Mouse (Mus musculus): Measurements from ENCODE around the gene Kif1c. TPM values are rescaled to one million over a fixed set of nuclear protein-coding genes. Genes with fewer than 3 reads are reported as not detected.

Kif1c gene
- total RNA-seq, 2 experiments from 2014 or later, result 238 to 241 TPM

DNA sequence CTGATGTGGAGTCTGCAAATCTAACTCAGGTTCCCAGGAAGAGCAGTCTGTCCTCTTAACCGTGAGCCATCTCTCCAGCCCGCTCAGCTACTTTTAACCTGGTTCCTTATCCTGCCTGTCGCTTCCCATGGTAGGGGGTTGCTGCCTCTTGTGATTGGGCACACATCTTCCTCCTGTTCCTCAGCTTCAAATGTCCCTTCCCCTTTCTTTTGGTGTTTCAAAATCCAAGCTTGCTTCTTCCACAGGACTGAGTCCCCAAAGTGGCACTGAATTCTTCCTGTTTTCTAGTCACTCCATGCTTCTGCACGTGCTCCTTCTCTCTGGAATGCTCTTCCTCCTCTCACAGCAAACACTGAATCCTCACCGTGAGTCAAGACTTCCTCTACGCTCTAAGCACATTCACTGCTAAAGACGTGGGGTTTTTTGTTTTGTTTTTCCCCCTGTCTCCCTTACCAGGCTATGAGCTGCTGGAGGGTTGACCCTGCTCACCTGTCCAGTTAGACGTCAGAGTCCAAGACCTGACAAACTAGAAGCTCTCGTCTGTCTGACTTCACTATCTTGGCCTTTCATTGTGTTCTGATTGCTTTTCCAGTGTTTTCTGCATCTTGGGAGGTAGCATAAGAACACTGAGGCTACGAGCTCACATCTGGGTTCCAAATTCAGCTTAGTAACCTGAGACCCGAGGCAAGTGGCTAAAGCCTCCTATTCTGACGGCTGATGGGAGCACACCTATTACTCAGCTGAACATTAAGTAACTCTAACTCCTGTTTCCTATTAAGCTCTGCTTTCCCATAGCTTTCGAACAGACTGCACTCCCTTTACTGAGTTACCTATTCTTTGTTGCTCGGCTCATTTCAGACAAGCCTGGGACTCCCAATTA lies 32.8 kb upstream of the Kif1c start:
- DNase-seq, result no peak

DNA sequence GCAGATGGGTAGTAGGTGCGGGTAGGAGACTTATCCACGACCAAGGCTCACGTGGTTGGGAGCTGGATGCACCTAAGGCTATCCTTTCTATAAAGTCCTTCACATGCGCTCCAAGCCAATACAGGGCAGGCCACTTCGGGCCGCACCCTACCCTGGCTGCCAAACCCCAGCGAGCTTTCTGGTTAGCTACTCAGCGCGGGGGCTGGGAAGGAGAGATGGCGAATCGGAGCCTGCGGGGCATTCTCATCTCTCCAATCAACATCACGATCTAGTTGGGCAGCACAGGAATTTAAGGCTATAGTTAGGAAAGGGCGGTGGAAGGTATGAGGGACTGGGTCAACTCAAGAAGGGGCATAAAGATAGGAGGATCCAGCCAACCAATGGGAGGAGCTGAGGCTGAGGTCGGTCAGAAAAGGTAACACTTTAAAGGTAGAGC lies 32.0 kb upstream of the Kif1c start:
- DNase-seq, result peak; percentile 67

GRCm38 (mm10) chr11:70668771-70669505 lies 31.4 kb upstream of the Kif1c start, which contains the start of gene Spag7:
Spag7 (minus strand) TSS chr11:70669416.
- DNase-seq, result peak; percentile 96

DNA sequence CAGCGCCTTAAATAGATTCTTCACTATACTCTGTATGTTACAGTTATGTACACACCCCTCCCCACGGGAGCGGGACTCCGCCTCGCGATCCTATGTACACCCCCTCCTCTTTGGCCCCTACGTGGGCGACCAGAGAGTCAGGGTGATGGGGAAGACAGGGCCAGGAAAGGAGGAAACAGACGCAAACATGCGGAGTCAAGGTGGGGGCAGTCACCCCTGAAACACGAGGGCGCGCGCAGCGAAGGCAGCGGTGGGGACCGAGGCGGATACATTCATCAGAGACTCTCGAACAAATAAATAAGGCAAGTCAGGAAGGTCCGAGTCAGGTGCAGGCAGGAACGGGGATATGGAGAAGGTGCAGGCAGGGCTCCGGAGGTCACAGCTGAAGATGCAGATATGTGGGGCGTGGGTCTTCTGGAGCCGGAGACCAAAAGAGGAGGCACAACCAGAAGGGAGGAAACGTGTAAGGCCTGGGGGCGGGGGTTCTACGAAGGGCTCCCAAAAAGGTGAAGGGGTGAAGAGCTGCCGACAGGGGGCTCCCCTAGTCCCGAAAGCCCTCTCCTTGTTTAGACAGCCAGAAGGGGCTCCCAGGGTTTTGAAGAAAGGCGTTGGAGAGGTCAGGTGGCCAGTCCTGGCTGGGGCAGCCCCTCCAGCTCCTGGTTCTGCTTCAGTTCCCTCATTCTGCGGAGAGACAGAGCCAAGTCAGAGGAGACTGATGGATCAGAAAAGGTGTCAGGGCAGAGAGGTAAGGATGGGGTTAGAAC lies 30.6 kb upstream of the Kif1c start:
- DNase-seq, result peak; percentile 85

DNA sequence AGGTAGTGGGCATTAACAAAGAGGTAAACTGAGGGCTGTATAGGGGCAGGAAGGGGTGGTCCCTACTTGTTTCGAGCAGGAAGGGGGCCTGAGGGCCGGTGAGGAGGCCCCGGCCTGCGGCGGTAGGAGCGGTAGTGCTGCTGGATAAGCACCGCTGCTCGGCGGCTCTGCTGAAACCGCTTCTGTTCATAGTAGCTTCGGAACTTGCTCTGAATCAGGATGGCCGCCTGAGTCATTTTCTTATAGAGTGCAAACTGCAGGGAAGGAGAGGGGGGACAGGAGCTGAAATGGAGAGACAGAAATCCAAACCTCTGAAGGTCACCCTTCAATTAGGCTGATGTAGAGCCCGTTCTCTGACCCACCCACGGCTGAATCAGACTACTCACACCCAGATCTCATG lies 29.9 kb upstream of the Kif1c start:
- DNase-seq, result no peak

DNA sequence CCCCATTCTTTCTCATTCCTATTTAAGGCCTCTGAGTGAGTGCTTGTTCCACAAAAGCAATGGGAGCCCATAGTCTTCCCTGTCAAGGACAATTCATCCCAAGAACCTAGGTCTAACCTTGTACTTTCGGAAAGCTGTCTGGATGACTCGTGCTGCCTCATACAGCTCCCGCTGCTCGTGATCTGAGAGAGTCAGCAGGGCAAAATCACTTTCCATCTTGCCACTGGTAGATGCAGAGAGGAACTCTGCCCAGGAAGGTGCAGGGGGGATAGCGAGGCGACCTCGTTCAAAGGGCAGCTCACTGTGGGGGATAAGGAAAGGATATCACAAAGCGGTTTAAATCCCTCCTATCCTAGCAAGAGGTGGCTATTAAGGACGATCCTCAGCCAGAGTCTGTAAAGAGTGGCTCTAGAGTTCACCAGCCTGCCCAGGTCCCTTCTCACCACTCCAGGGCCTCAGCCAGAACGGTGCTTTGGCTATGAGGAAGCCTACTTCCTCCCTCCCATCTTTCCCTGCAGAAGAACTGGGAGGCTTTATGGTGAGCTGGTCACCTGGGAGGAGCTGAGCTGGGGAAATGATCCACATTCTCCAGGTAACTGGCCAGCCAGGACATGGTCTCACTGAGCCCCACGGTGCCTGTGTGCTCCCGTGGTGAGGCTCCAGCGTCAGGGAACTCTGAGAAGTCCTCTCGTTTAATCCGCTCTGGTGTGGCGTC lies 28.9 kb upstream of the Kif1c start:
- DNase-seq, result no peak

GRCm38 (mm10) chr11:70674014-70674413 lies 26.3 kb upstream of the Kif1c start:
- no peak for DNase-seq

GRCm38 (mm10) chr11:70674501-70674900 lies 25.8 kb upstream of the Kif1c start:
- no peak for DNase-seq

DNA sequence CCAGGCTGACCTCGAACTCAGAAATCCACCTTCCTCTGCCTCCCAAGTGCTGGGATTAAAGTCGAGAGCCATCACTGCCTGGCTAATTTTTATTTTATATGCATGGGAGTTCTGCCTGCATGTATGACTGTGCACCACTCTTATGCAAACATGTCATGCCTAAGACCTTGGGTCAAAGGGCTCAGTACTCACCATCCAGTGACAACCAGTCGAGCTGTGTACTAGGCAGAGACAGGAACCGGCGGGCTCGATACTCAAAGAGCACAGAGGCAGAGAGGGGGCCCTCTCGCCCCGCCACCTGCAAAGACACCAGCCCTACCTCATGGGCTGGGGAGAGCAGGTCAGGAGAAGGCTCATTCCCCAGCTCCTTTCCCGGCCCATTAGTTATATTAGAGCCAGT lies 22.3 kb upstream of the Kif1c start:
- DNase-seq, result no peak

- DNase-seq, result no peak
These were observed 21.8 kb upstream of the Kif1c start for GRCm38 (mm10) chr11:70678576-70678975.

GRCm38 (mm10) chr11:70679361-70679760 lies 21.0 kb upstream of the Kif1c start:
- DNase-seq, result no peak

- no peak for DNase-seq
These were observed 20.5 kb upstream of the Kif1c start for GRCm38 (mm10) chr11:70679894-70680293.

DNA sequence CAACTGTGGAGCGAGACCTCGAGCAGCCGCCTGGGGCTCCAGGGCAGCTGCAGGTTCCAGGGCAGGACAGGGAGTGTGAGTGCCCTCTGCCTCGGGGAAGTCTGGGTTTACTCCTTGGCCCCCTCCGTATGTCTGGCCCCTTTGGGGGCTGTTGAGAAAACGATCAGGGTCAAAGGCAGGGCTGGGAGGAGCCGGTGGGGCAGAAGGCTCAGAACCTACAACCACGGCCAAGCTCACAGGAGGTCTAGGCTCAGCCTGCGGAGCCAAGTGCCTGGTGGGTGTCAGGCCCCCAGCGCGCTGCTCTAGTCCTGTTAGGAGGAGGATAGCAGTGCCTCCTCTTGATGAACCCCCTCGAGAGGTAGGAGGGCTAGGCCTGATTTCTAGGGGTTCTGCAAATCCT lies 19.2 kb upstream of the Kif1c start:
- no peak for DNase-seq

GRCm38 (mm10) chr11:70681897-70682581 lies 18.3 kb upstream of the Kif1c start:
- DNase-seq, result peak; percentile 63

DNA sequence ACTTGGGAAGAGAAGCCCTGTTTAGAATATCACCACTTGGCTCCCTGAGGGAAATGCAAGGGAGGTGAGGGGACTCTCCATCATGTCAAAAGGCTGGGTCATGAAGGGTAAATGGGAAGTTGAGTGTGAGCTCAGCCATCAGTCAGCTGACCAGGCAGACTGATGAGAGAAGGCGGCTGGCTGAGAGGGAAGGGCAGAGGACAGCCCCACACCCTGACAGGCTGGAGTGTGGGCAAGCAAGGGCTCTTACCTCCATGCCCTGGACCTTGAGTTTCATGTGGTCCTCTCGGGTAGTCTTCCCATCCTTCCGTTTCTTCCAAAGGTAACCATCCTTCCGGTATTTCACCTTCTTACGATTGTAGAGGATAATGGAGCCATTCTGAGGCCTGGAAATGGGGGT lies 16.7 kb upstream of the Kif1c start:
- DNase-seq, result no peak

DNA sequence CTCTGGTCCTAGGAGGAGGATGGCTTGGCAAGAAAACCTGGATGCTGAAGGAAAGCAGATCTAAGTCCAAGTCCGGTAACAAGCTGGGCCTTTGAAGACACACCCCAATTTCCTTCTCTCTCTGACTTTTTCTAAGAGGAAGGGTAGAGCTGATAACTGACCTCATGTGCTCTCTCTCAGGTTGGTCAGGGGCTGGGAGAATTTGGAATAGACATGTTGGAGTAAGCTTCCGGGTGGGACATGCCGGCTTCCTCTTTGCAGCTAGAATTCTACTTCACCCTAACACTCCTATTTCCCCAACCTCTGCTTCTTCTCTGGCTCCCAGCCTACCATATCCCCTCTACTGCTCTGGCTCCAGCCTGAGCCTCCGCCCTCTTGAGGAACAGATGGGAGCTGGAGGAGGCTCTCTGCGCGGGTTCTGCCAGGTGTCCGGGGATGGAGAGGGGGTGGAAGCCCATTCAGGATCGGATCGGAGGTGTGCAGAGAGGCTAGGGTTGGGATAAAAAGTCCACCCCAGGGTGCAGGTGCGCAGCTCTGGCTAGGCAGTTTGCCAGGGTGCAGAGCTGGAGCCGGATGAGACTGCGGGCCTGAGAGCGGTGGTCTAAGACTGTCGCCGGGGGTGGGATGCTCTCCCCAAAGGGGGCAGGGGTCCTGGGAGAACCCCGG lies 13.3 kb upstream of the Kif1c start:
- DNase-seq, result peak; percentile 54

DNA sequence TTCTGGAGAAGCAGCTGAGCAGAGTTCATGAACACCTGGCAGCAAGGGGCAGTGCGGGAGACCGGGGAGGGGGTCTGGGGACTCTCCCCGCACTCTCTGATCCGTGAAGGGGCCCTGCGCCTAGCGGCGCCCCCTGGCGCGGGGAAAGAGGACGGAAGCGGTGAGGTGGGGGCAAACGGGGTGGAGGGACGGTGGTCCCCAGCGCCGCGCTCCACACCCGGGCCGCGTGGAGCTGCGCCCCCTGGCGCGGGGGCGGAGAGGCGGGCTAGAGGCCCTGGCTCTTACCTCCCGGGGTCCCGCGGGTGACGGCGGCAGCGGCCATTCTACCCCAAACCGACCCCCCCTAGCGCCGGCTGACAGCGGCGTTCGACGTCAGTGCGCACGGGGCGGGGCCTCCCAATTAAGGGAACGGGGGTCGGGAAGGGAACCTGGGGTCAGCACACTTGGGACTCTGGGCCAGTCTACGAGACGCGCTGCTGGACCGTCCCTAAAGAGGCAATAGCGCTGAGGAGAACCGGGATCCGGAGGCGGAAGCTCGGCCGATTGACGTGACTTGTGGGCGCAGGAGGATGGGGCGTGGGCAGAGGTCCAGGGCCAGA lies 12.6 kb upstream of the Kif1c start, which contains the start of gene Camta2:
Gene Camta2, minus strand, starts transcription at position 505 of the 599 bp plus-strand sequence.
- peak; percentile 92 for DNase-seq

DNA sequence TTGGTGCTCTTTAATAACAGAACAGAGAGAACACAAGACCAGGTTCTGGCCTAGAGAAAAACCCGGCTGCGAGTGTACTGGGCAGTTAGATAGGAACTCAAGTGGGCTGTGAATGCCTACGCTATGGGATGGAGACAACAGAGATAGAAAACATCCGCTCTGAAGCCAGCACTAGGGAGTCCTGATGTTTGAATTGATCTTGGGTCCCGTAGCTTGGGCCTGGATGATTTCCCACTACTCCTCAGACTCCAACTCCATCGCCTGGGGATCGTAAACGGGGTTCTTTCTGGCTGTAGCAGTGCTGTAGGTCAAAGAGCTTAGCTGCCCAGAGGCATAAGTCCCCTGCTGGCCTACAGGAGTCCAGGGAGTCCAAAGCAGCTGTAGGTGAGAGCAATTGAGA lies 12.0 kb upstream of the Kif1c start:
- DNase-seq, result no peak

DNA sequence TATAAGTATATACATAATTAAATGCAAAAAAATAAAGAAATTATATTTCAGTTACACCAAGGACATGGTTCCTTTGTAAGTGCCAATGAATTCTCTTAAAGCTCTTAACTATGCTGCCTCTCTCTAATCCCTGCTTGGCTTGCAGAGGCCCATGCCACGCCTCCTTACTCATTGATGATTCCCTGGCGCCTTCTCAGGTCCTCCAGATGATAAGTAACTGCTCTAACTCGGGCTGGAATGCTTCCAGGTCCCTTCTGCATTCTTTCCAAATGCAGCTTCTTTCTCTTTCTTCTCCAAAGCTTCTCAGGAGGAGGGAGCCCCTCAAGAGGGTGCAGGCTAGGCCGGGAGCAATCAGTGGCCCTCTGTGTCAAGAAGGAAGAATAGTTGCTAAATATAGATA lies 10.8 kb upstream of the Kif1c start:
- DNase-seq, result no peak

DNA sequence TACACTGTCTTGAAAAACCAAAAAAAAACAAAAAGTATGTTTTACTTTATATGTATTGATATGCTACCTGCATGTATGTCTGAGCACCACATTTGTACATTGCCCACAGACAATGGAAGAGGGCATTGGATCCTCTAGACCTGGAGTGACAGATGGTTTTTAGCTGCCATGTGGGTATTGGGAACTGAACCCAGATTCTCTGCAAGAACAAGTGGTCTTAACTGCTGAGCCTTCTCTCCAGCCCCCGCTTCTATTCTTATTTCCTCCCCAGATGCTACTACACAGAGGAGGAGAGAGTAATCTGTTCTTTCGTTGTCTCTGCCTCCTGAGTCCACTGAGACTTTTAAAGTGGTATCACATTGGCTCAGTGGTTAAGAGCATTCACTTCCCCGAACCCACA lies 6.8 kb upstream of the Kif1c start:
- no peak for DNase-seq

DNA sequence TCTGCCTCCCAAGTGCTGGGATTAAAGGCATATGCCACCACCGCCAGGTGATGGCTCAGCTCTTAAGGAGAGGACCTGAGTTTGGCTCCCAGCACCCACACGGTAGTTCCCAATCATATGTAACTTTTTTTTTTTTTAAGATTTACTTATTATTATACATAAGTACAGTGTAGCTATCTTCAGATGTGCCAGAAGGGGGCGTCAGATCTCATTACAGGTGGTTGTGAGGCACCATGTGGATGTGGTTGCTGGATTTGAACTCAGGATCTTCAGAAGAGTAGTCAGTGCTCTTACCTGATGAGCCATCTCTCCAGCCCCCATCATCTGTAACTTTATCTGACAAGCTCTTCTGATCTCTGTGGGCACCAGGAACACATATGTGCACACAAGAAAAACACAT lies 3.0 kb upstream of the Kif1c start:
- DNase-seq, result no peak
